Mouse (Mus musculus): ENCODE data around the gene Pitpna. TPM values are rescaled to one million over a fixed set of nuclear protein-coding genes. Genes with fewer than 3 reads are reported as not detected.

Pitpna gene
- 100 to 1,000 TPM in 1 of 2 experiments, 10 to 100 TPM in 1; 66.0 to 106 TPM for polyA plus RNA-seq (2012; fragmentation: generic; extraction: Trizol)

DNA sequence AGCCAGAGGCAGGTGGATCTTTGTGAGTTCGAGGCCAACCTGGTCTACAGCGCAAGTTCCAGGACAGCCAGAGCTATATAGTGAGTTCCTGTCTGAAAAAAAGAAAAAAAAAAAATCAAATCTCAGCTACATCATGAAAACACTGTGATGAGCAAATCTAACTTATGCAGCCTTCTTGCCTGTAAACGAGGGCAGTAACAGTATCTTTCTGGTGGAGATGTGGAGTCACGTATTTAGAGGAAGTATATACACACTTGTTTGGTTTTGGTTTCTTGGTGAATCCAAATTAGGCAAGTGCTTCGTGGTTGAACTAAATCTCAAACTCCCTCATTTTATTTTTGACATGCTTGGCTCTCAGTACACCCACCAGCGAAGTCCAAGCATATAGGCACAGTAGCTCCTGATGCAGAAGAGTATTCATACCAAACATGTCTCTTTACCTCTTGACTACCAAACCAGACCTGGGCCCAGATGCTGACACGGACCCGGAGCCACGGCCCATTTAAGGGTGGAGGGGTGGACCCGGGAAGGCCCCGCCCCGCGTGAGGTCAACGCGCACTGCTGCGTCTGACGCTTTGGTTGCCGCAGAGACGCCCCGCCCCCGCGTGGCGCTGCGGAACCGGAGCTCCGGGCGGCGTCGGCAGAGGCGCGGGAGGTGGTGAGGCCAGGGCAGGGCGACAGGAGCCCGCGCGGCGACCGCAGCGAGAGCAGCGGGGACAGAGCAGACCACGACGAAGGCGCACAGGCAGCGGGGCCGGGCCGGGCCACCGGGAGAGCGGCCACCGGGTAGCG, at the start of gene Pitpna:
TSS of gene Pitpna (plus strand) at position 605 of the 792 bp plus-strand sequence.

DNA sequence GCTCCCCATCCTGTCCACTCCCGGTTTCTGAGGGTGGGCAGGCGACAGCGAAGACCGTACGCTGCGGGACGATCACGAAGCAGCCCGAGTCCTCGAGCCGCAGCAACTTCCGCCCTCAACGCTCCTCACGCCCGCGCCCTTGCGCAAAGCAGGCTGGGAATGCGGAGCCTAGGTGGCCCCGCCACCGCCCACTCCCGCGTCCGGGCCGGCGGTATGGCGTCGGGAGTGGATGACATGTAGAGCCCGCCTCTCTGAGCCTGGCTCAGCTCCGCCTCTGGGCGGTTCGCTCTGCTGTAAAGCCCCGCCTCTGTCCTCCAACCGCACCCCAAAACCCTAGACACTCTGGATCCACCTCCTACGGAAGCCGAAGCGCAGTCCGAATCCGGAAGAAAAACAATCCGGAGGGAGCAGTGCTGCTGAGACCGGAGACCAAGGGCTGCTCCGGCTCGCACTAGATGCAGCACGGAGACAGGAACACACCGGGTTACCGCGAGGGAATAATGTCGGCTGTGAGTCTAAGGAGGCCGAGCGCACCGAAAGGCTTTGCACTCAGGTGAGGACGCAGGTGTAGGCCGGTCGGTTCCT, 42.8 kb downstream of the Pitpna start, which contains the start of gene Inpp5k:
TSS of gene Inpp5k (plus strand) at position 344 of the 585 bp plus-strand sequence.

DNA sequence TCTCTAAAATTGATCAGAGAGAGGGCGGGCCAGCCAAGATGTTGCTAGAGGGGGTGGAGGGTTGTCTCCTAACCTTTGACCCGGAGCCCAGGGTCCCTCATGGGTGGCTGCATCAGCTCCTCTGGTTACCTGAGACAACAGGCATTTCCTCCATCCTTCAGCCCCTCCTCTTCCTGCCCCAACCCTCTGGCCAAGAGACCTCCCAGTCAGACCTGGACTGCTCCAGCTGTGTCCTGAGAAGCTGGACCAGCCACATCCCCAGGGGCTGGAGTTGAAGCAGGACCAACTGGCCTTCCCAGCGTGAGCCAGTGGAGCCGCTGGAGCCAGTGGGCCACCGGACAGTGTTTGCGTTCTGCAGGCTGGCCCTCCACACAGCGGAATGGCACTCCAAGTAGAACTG, 62.4 kb downstream of the Pitpna start, which contains the start of gene Myo1c:
TSS of gene Myo1c (plus strand) at position 194 of the 400 bp plus-strand sequence.

Other genes with a start within 250 kb of the Pitpna start
- 10 to 100 TPM; 57.2 to 61.7 TPM for gene Rpa1, start 239.8 kb upstream of the Pitpna start, polyA plus RNA-seq (2012; fragmentation: generic; extraction: Trizol)
- gene Smyd4, start 239.7 kb upstream of the Pitpna start, polyA plus RNA-seq (2012; fragmentation: generic; extraction: Trizol) = 1 to 10 TPM; 2.1 to 4.4 TPM
- 1,000 to 10,000 TPM in 1 of 2 experiments, 100 to 1,000 TPM in 1; 701 to 1,671 TPM for gene Serpinf1, start 165.4 kb upstream of the Pitpna start, polyA plus RNA-seq (2012; fragmentation: generic; extraction: Trizol)
- gene Serpinf2, start 148.5 kb upstream of the Pitpna start, polyA plus RNA-seq (2012; fragmentation: generic; extraction: Trizol) = under 1 TPM in 1 of 2 experiments, not detected in 1; 0.13 TPM
- 10 to 100 TPM; 14.6 to 27.9 TPM for gene Wdr81, start 133.4 kb upstream of the Pitpna start, polyA plus RNA-seq (2012; fragmentation: generic; extraction: Trizol)
- gene Tlcd2, start 126.4 kb upstream of the Pitpna start, polyA plus RNA-seq (2012; fragmentation: generic; extraction: Trizol) = 1 to 10 TPM in 1 of 2 experiments, under 1 TPM in 1; 0.47 to 3.2 TPM
- gene Prpf8, start 101.3 kb upstream of the Pitpna start, polyA plus RNA-seq (2012; fragmentation: generic; extraction: Trizol) = 100 to 1,000 TPM in 1 of 2 experiments, 10 to 100 TPM in 1; 35.9 to 104 TPM
- 1 to 10 TPM; 1.2 to 1.9 TPM for gene Rilp, start 78.0 kb upstream of the Pitpna start, polyA plus RNA-seq (2012; fragmentation: generic; extraction: Trizol)
- gene Scarf1, start 74.6 kb upstream of the Pitpna start, polyA plus RNA-seq (2012; fragmentation: generic; extraction: Trizol) = under 1 TPM; 0.04 to 0.28 TPM
- 1 to 10 TPM in 1 of 2 experiments, under 1 TPM in 1; 0.37 to 6.3 TPM for gene Slc43a2, start 56.4 kb upstream of the Pitpna start, polyA plus RNA-seq (2012; fragmentation: generic; extraction: Trizol)
- gene Inpp5k, start 42.9 kb downstream of the Pitpna start, polyA plus RNA-seq (2012; fragmentation: generic; extraction: Trizol) = 10 to 100 TPM; 11.6 to 32.8 TPM
- gene Myo1c, start 62.4 kb downstream of the Pitpna start, polyA plus RNA-seq (2012; fragmentation: generic; extraction: Trizol) = 100 to 1,000 TPM; 106 to 119 TPM
- 10 to 100 TPM in 1 of 2 experiments, 1 to 10 TPM in 1; 6.7 to 16.7 TPM for gene Crk, start 91.2 kb downstream of the Pitpna start, polyA plus RNA-seq (2012; fragmentation: generic; extraction: Trizol)
- 100 to 1,000 TPM; 148 to 392 TPM for gene Ywhae, start 144.8 kb downstream of the Pitpna start, polyA plus RNA-seq (2012; fragmentation: generic; extraction: Trizol)
- gene Doc2b, start 208.0 kb downstream of the Pitpna start, polyA plus RNA-seq (2012; fragmentation: generic; extraction: Trizol) = under 1 TPM; under 0.01 to 0.06 TPM